Mouse (Mus musculus) splenic B cell, adult 2 months (primary cell): ENCODE measurements around the gene Nr4a2.

Source experiments
- DNase-seq: peaks from one replicate; pipeline ENCODE4 v3.0.0-alpha.2; 2011; ENCODE audit warnings: low read depth, low spot score
- H3K27me3 ChIP-seq: 2 replicates; pipeline ENCODE4 v1.6.1; 2012; ENCODE audit warnings: mild to moderate bottlenecking, low read length, moderate library complexity, mixed read lengths; ENCODE audit not compliant: control insufficient read depth, poor library complexity, insufficient read depth, severe bottlenecking
- H3K36me3 ChIP-seq: 2 replicates; pipeline ENCODE4 v1.6.1; 2012; ENCODE audit warnings: mild to moderate bottlenecking, low read length, moderate library complexity, mixed read lengths; ENCODE audit not compliant: control insufficient read depth, poor library complexity, insufficient read depth, severe bottlenecking

The Nr4a2 gene

DNA sequence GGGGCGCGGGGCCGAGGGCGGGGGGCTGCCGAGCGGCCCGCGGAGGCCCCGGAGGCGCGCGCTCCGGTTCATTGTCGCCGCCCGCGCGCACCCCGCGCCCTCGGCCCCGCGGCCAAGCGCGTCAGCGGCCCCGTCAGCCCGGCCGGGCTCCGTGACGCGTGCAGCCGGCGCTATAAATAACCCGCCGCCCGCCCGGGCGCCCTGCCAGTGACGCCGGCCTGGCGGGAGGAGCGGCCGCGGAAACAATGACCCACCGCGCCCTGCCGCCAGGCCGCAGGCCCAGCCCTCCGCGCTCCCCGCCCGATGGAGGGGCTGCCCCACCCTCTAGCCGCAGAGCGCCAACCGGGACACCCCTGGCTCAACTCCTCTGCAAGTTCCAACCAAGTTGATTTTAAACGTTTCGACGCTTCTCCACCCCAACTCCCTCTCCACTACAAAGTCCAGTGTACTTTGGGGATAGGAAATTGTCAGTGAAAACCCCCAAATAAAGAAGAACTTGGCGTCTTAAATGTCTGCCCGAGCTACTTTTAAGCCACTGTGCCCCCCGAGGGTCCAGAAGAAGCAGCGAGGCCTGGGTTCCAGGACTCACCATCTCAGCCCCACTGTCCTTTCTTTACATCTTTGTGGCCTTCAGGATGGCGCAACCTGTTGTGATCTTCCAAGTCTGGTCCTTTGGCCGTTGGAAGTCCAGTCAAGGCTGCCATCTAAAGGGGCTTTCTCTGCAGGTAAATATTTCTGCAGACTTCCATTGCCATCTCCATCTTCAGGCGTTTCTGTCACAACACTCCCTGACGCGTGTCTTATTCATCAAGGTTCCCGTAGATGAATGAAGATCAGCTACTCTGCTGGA, at the start of gene Nr4a2:
Gene Nr4a2 (minus strand): TSS at position 13 of the 850 bp plus-strand sequence.
- peak; percentile 59 for DNase-seq
- H3K27me3 ChIP-seq: peaks cover 8% of the 10 kb centered on the region
- no peaks in the 10 kb centered on the region for H3K36me3 ChIP-seq

DNA sequence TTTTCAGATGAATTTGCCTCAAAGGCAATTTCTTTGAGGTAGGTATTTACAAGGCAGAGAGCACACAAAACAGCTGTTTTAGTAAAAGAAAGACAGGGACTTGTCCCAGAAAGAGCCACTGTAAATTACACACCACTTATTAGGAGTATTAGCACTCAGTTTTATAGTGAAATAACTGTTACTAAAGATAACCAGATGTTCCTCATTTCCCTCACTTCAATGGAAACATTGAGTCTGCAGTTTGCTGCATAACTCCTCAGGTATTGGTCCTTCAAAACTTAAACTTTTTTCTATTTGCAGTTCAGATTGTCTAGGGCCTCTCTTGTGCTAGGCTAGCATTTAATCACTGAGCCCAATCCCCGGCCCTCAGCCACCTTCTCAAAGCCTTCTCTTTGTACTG, 41.6 kb upstream of the Nr4a2 start:
- DNase-seq: no peak
- H3K27me3 ChIP-seq: no peaks in the 10 kb centered on the region
- no peaks in the 10 kb centered on the region for H3K36me3 ChIP-seq

DNA sequence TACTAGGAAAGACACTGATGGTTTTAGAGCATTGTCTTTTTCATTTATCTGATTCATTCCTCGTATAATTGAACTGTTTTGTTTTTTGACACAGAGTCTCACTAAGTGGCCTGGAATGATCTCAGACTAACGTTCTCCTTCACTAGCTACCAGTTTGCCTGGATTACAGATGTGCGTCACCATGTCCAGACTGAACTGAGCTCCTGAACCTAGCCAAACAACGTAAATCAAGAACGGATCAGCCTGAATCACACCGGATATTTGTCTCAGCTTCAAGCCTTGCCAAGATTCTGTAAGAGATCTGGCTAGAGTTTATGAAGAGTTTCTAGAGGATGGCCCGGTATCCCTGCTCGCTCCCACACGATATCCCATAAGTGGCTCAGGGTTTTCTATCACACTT, 33.0 kb upstream of the Nr4a2 start:
- no peak for DNase-seq
- H3K36me3 ChIP-seq: no peaks in the 10 kb centered on the region
- H3K27me3 ChIP-seq: no peaks in the 10 kb centered on the region

DNA sequence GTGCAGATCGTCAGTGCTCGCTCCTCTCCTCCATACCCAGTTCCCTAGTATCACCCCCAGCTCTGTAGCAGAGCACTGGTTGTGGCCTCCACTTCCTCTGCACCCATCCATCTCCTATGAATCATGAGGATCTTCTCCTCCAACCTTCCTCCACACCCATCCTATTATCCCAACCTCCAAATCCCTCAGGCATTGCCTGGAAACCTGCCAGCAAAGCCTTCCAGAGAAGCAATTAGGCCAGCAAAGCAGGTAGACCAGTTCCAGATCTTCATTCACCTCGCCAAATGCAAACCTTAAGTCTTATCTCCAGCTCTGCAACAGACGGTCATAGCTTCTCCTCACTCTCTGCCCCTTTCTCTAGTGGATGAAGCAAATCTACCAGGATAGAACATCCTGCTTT, 26.0 kb upstream of the Nr4a2 start:
- Histone ChIP-seq H3K36me3 (no peaks in the 10 kb centered on the region), H3K27me3 (no peaks in the 10 kb centered on the region)
- no peak for DNase-seq

DNA sequence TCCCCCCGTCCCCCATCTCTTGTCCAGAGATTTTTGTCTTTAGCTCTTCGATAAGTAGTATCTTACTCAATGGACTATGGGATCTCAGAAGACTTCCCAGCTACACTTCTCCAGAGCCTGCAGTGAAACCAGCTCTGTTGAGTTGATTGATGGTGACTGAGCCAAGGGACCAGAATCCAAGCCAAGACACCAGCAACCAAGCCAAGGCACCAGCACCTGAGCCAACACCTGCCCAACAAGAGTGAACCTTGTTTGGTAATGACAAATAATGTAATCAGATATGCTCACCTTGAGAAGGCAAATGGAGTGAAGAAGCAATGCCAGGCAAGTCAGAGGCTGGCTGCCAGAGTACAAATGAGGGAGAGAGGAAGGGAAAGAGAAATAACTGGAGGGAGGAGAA, 24.4 kb upstream of the Nr4a2 start:
- H3K27me3 ChIP-seq: no peaks in the 10 kb centered on the region
- no peak for DNase-seq
- H3K36me3 ChIP-seq: no peaks in the 10 kb centered on the region

DNA sequence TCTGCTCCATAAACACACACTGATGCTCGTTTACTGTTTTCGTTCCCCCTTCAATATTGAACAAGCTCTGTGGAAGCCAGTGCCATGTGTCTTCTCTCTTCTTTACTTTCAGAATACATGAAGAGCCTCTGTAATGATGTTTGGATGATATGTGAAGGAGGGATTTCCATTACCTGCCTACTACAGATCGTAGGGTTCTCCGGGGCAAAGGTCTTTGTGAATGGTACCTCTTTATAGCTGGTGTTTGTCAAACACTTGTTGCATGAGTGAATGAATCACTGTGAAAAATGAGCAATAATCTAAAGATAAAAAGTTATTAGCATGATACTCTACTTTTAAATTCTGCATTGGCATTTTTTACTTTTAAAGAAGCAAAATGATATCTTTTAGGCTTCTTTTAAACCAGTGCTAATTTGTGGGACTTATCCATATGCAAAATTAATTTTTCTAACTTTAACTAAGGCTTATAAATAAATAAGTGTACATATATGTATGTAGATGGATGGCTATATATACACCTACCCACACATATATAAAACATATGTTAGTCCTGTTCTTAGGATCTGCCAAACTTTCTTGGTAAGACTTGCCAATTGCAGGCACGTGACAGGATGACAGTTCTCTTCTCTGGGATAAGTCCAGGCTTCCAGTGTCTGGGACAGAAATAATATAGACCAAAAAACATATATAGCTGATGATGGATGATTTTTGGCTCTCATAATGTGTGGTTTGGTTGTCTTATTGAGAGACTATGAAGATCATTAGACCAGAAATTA, 22.0 kb upstream of the Nr4a2 start:
- Histone ChIP-seq H3K27me3 (no peaks in the 10 kb centered on the region), H3K36me3 (no peaks in the 10 kb centered on the region)

DNA sequence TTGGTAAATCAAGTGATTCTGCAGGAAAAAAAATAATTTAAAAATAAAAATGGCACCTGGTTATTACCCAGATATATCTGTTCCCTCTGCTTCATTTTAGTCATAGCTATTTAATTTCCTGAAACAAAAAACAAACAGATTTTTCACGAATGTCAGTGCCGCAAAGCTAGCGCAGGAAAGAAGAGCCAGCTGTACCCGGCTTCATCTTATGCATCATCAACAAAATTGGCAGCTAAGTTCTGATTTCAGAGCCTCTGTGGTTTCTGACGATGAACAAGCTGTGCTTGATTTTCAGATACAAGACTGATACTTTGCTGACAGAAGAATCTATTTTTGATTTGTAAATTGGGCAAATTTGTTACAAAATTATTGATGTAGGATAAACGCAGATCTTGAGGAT, 14.8 kb upstream of the Nr4a2 start:
- Histone ChIP-seq H3K27me3 (no peaks in the 10 kb centered on the region), H3K36me3 (no peaks in the 10 kb centered on the region)
- DNase-seq: no peak

More for the DNA sequence above, 22.0 kb upstream of the Nr4a2 start:
- DNase-seq: no peak

DNA sequence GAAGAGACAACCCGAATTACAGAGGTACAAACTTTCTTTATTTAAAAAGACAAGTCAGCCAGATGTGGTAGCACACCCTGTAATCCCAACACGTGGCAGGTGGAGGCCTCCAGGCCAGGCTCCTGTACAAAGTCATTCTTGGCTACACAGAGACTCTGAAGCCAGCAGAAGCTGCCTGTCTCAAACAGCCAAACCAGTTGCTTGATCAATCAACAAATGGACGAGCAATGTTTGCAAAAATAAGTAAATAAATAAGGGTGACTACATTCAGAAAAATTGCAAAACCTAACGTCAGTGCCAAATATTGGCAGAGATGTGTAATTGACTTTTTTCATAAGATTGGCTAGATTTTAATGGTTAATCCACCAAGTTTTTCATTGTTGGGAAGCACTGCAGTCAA, 3.7 kb upstream of the Nr4a2 start:
- Histone ChIP-seq H3K27me3 (peaks cover 8% of the 10 kb centered on the region), H3K36me3 (no peaks in the 10 kb centered on the region)
- DNase-seq: no peak

DNA sequence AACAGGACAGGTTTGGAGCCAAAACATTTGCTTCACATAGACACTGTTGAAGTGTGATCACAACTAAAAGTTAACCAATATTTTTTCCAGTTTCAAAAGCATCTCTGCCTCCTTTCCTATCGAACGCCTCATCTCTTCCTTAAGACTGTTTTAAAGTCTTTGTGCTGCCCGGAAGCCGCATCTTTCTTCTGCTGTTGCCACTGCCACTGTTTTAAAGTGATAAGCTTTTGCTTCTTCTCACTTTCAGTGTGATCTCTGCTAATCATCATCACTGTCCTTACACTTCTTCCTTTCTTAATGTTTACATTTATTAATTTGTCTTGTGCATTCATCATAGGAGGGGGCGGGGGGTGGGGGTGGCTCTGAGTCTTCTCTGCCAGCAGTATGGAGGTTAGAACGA, 2.1 kb upstream of the Nr4a2 start:
- Histone ChIP-seq H3K36me3 (no peaks in the 10 kb centered on the region), H3K27me3 (peaks cover 8% of the 10 kb centered on the region)
- no peak for DNase-seq

DNA sequence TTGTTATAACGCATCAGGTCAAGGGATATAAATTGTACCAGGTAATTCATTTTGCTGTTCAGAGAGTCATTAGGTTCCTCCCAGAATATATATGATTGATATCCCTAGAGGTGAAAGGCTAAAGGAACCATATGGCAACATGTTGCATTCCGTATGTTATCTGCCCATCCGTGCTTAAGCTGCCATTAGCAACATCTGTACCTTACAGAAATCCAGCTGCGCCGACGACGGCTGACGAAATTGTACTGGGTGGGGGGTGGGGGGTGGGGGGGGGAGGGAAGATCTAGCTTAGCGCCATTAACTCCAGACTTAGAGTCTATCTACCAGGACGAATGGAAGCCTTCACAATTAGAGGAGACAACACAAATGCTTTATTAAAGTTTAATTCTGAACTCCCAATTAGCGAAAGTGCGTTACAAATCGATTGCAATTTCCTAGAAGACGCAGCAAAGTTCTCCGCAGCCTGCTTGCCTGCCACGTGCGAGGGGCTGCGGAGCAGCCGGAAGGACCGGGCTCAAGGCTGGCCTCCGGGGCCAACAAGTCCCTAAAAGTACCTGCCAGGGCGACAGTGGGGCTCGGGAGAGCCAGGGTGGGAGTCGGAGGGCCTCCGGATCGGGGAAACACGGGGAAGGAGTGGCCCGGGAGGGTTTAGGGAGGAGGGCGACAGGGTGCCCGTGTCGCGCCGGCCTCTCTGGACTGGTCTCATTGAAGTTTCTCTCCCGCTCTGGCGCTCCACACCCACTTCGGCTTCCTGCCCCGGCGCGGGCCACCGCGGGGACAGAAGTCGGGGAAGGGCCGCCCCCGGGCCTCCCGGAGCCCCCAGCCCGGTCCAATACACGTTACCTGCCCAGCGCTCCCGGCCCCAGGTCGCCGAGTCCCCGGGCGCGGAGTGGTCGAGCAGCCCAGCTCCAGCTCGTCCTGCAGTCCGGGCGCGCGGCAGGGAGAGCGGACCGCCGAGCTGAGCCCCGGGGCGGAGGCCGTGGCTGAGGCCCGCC, 520 bp downstream of the Nr4a2 start:
- Histone ChIP-seq H3K36me3 (no peaks in the 10 kb centered on the region), H3K27me3 (peaks cover 8% of the 10 kb centered on the region)
- DNase-seq: peak; percentile 29

DNA sequence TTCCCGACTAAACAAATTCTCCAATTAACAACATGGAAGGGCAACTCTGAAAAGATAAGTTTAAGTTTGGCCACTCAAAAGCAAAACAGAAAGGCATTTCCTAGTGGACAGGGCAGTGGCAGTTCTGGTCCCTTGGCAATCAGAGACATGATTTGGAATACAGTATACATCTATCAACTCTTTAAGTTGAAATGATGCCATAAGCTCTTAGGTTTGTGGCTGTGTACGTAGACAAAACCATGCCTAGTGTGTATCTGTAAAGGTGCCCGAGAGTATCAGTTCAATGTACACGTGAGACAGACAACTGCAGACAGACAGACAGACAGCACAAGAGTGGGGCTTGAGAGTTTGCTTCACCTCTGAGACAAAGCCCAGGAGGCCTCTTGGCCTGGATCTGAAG, 2.7 kb downstream of the Nr4a2 start:
- H3K36me3 ChIP-seq: no peaks in the 10 kb centered on the region
- DNase-seq: no peak
- H3K27me3 ChIP-seq: peaks cover 8% of the 10 kb centered on the region

DNA sequence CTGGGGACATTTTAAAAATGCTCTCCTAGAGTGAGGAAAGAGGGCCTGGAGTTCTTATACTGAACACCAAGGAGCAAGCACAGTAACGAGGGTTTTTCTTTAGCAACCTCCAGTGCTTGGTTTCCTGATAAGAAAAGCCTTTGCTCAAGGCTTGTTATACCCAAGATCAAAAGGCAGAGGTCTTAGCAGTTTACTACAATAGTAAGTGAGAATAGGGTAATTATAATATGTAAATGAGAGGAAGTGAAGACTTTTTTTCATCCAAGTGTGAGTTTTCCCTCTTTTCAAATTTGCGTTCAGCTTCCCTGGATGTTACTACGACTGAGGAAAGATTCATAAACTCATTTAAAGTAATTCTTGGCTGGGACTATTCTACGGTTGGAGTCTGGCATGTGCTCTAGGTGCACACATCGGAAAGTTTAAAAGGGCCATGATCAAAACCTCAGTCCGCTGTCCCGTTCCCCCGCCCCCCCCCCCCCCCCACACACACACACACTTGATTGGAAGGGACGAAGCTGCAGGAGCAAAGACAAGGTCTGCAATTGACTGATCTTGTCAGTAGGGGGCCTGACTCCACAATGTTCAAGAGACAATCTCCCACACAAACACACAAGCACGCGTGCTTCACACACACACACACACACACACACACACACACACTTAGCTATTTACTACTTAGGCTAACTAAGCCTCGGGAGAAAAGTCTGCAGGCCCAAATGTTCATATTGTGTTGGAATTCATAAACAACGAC, 6.4 kb downstream of the Nr4a2 start:
- DNase-seq: peak; percentile 76
- peaks cover under 1% of the 10 kb centered on the region; the same call in 1 of the 2 replicates for H3K27me3 ChIP-seq

DNA sequence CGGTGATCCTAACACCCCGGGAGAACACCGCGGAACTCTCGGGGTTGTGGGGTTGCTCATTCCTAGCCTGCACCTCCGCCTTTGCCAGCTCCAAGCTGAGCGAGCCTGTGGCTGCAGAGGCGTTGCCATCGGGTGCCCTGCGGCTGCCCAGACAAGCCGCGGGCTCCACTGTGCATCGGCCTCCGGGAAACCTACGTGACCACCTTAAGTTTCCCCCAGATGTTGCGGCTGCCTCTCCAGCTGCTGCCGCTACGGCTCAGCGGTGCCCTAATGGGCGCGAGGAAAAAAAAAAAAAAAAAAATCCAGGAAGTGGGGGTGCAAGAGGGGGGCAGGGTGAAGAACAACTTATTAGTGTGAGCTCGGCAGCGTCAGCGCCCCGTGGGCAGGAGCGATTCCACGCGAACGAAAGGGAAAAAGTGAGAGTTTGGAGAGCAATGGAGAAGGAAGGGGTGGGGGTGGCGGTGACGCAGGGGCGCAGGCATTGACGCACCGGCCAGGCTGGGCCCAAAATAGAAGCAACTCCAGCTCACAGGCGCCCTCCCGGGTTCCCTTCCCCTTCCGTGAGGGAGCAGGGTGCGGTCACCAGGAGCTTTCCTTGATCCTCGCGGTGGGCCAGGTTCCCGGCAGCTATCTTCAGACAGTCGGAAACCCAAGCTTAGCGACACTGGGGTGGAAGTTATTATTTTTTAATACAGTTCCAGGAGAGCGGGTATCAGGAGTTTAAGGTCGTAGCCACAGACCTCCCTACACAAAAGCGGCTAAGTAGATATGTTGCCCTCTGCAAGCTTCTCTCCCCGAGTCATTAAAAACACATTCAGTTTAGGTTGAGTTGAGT, 7.2 kb downstream of the Nr4a2 start:
- H3K27me3 ChIP-seq: peaks cover 2% of the 10 kb centered on the region
- no peaks in the 10 kb centered on the region for H3K36me3 ChIP-seq
- DNase-seq: peak; percentile 53

More for the DNA sequence above, 6.4 kb downstream of the Nr4a2 start:
- no peaks in the 10 kb centered on the region for H3K36me3 ChIP-seq
